Mouse (Mus musculus) myocyte (in vitro differentiated cells): ENCODE data around the gene Anapc5. TPM values are rescaled to one million over a fixed set of nuclear protein-coding genes. Genes with fewer than 3 reads are reported as not detected.

Experiments
- H3K27me3 ChIP-seq: one replicate; pipeline ENCODE4 v1.6.1; 2011; ENCODE audit not compliant: control insufficient read depth, insufficient read depth, insufficient read length
- H3K36me3 ChIP-seq: one replicate; pipeline ENCODE4 v1.6.1; 2011; ENCODE audit not compliant: control insufficient read depth, insufficient read depth
- H3K4me2 ChIP-seq: one replicate; pipeline ENCODE4 v1.6.1; 2011; ENCODE audit warnings: low read depth, control low read depth
- H3K4me3 ChIP-seq: one replicate; pipeline ENCODE4 v1.5.1; 2011; ENCODE audit warnings: mild to moderate bottlenecking, control low read depth, moderate library complexity
- H3K79me2 ChIP-seq: one replicate; pipeline ENCODE4 v1.6.1; 2011; ENCODE audit not compliant: control insufficient read depth, insufficient read depth
- H3ac ChIP-seq: one replicate; pipeline ENCODE4 v1.6.1; 2011; ENCODE audit not compliant: control insufficient read depth, insufficient read length
- CEBPB ChIP-seq: IDR thresholded peaks from 2 replicates; pipeline ENCODE4 v1.6.1; 2011; ENCODE audit warnings: mild to moderate bottlenecking, moderate library complexity; ENCODE audit not compliant: poor library complexity, insufficient read depth, severe bottlenecking
- E2F4 ChIP-seq: IDR thresholded peaks from one replicate; pipeline ENCODE4 v1.6.1; 2011; ENCODE audit warnings: mild to moderate bottlenecking, control low read depth, moderate library complexity; ENCODE audit not compliant: insufficient read depth
- MAX ChIP-seq: IDR thresholded peaks from one replicate; pipeline ENCODE4 v1.6.1; 2011; ENCODE audit warnings: low read depth, mild to moderate bottlenecking, control low read depth
- MYOD1 ChIP-seq, 3 experiments: IDR thresholded peaks; one replicate each; pipeline ENCODE4 v1.6.1; 2011; ENCODE audit warnings: control low read depth in 2 of 3, low read depth in 2 of 3, mild to moderate bottlenecking in 2 of 3, moderate library complexity in 1 of 3; ENCODE audit not compliant: insufficient read length in 2 of 3, control insufficient read depth in 1 of 3
- MYOG ChIP-seq, 3 experiments: IDR thresholded peaks; one replicate each; pipeline ENCODE4 v1.6.1; 2011; ENCODE audit warnings: control low read depth in 2 of 3, low read depth in 2 of 3, mild to moderate bottlenecking in 2 of 3; ENCODE audit not compliant: insufficient read length in 2 of 3, control insufficient read depth in 1 of 3, insufficient read depth in 1 of 3
- POLR2A ChIP-seq: IDR thresholded peaks from one replicate; pipeline ENCODE4 v1.6.1; 2011; ENCODE audit warnings: low read depth, mild to moderate bottlenecking, control low read depth, moderate library complexity; ENCODE audit not compliant: insufficient read length
- POLR2AphosphoS2 ChIP-seq: IDR thresholded peaks from one replicate; pipeline ENCODE4 v1.6.1; 2011; ENCODE audit warnings: low read depth, control low read depth; ENCODE audit not compliant: insufficient read length
- REST ChIP-seq: IDR thresholded peaks from one replicate; pipeline ENCODE4 v1.6.1; 2011; ENCODE audit warnings: mild to moderate bottlenecking, control low read depth, moderate library complexity; ENCODE audit not compliant: insufficient read depth, insufficient read length
- SRF ChIP-seq: IDR thresholded peaks from one replicate; pipeline ENCODE4 v1.6.1; 2011; ENCODE audit warnings: low read depth; ENCODE audit not compliant: control insufficient read depth, insufficient read length
- TCF12 ChIP-seq: IDR thresholded peaks from one replicate; pipeline ENCODE4 v1.6.1; 2011; ENCODE audit warnings: mild to moderate bottlenecking, control low read depth; ENCODE audit not compliant: poor library complexity, insufficient read depth, severe bottlenecking
- TCF3 ChIP-seq: IDR thresholded peaks from one replicate; pipeline ENCODE4 v1.6.1; 2011; ENCODE audit warnings: low read depth, control low read depth; ENCODE audit not compliant: insufficient read length
- USF1 ChIP-seq: IDR thresholded peaks from one replicate; pipeline ENCODE4 v1.6.1; 2011; ENCODE audit warnings: low read depth, mild to moderate bottlenecking, control low read depth, moderate library complexity
- polyA plus RNA-seq: library from polyadenylated mRNA; unstranded; fragments of >200 nt; fragmentation: generic; extraction: Trizol; gene quantifications from one replicate; pipeline ENCODE4 v1.2.1, GENCODE M21; 2012; ENCODE audit warnings: missing spikeins

Gene Anapc5
- 197 TPM for polyA plus RNA-seq

- Histone ChIP-seq H3K79me2 (peaks cover 15% of the 10 kb centered on the region), H3ac (peak within 1 kb of the TSS; percentile 84), H3K4me3 (peak within 1 kb of the TSS; percentile 48), H3K27me3 (no peaks in the 10 kb centered on the region), H3K36me3 (peaks cover 28% of the 10 kb centered on the region), H3K4me2 (peak within 1 kb of the TSS; percentile 63)
- peak in 2 of 3 experiments; percentile 11 to 32 for TF ChIP-seq MYOG (IDR thresholded peaks at IDR 0.05; ENCODE audit: control insufficient read depth in 1 of 3, insufficient read depth in 1 of 3, insufficient read length in 2 of 3, low read depth in 2 of 3)
- TF ChIP-seq TCF12: no peak
- no peak for TF ChIP-seq REST
- TF ChIP-seq CEBPB: no peak
- TF ChIP-seq USF1: no peak
- TF ChIP-seq E2F4: peak; percentile 44
- TF ChIP-seq POLR2AphosphoS2: peak; percentile 75
- TF ChIP-seq MAX: no peak
- peak in 2 of 3 experiments; percentile 6 to 41 for TF ChIP-seq MYOD1 (IDR thresholded peaks at IDR 0.05; ENCODE audit: control insufficient read depth in 1 of 3, insufficient read length in 2 of 3, low read depth in 2 of 3)
- peak; percentile 82 for TF ChIP-seq POLR2A
- no peak for TF ChIP-seq SRF
- TF ChIP-seq TCF3: no peak
Observed at GRCm38 (mm10) chr5:122820777-122821523, at the start of gene Anapc5. Gene Anapc5, minus strand, starts transcription at chr5:122821339.

- no peak overlapping the region for H3K4me3 ChIP-seq
- H3ac ChIP-seq: no peak overlapping the region
- H3K79me2 ChIP-seq: peaks cover 4% of the 10 kb centered on the region
- H3K4me2 ChIP-seq: no peak overlapping the region
- peaks cover 24% of the 10 kb centered on the region for H3K36me3 ChIP-seq
- H3K27me3 ChIP-seq: no peaks in the 10 kb centered on the region
- TF ChIP-seq MYOD1 (IDR thresholded peaks at IDR 0.05; ENCODE audit: control insufficient read depth in 1 of 3, insufficient read length in 2 of 3, low read depth in 2 of 3) (no peak), REST (no peak), POLR2AphosphoS2 (no peak), MAX (no peak), E2F4 (no peak), USF1 (no peak), POLR2A (no peak), TCF3 (no peak), MYOG (IDR thresholded peaks at IDR 0.05; ENCODE audit: control insufficient read depth in 1 of 3, insufficient read depth in 1 of 3, insufficient read length in 2 of 3, low read depth in 2 of 3) (no peak), CEBPB (no peak), TCF12 (no peak), SRF (no peak)
Observed at GRCm38 (mm10) chr5:122863053-122863452, 41.9 kb upstream of the Anapc5 start.

- TF ChIP-seq REST: no peak
- TF ChIP-seq POLR2AphosphoS2: no peak
- TF ChIP-seq CEBPB: no peak
- TF ChIP-seq TCF3: no peak
- TF ChIP-seq TCF12: no peak
- no peak for TF ChIP-seq MYOG (IDR thresholded peaks at IDR 0.05; ENCODE audit: control insufficient read depth in 1 of 3, insufficient read depth in 1 of 3, insufficient read length in 2 of 3, low read depth in 2 of 3)
- H3K36me3 ChIP-seq: no peaks in the 10 kb centered on the region
- H3K79me2 ChIP-seq: peaks cover 10% of the 10 kb centered on the region
- H3K4me2 ChIP-seq: no peak overlapping the region
- no peak overlapping the region for H3ac ChIP-seq
- no peak overlapping the region for H3K4me3 ChIP-seq
- H3K27me3 ChIP-seq: no peaks in the 10 kb centered on the region
Observed at GRCm38 (mm10) chr5:122855858-122856257, 34.7 kb upstream of the Anapc5 start.

GRCm38 (mm10) chr5:122852611-122853010 lies 31.5 kb upstream of the Anapc5 start:
- Histone ChIP-seq H3ac (no peak overlapping the region), H3K4me2 (no peak overlapping the region), H3K27me3 (no peaks in the 10 kb centered on the region), H3K4me3 (no peak overlapping the region), H3K79me2 (peaks cover 10% of the 10 kb centered on the region), H3K36me3 (no peaks in the 10 kb centered on the region)
- TF ChIP-seq MYOD1 (IDR thresholded peaks at IDR 0.05; ENCODE audit: control insufficient read depth in 1 of 3, insufficient read length in 2 of 3, low read depth in 2 of 3): no peak
- no peak for TF ChIP-seq USF1
- no peak for TF ChIP-seq POLR2AphosphoS2
- no peak for TF ChIP-seq REST
- no peak for TF ChIP-seq E2F4
- no peak for TF ChIP-seq MAX
- no peak for TF ChIP-seq TCF12
- no peak for TF ChIP-seq CEBPB
- no peak for TF ChIP-seq SRF
- TF ChIP-seq POLR2A: no peak
- TF ChIP-seq MYOG (IDR thresholded peaks at IDR 0.05; ENCODE audit: control insufficient read depth in 1 of 3, insufficient read depth in 1 of 3, insufficient read length in 2 of 3, low read depth in 2 of 3): no peak
- no peak for TF ChIP-seq TCF3
